Mouse (Mus musculus) CD8-positive naive resting alpha-beta T cell, adult 57 days (primary cell): ENCODE results near the gene Gm5565. TPM values are rescaled to one million over a fixed set of nuclear protein-coding genes. Genes with fewer than 3 reads are reported as not detected.

Experiments
- total RNA-seq: library from RNA; stranded (reverse); gene quantifications from one replicate; pipeline ENCODE4 v1.2.4, GENCODE M21; 2023

Gene Gm5565
- total RNA-seq, result not detected

GRCm38 (mm10) chr5:146160439-146160838, at the start of gene Gm5565:
Gene Gm5565 (minus strand): TSS chr5:146160539.

GRCm38 (mm10) chr5:146185204-146185603, 24.9 kb upstream of the Gm5565 start, which contains the start of gene 1700001J03Rik:
Gene 1700001J03Rik (minus strand): TSS chr5:146185304.

GRCm38 (mm10) chr5:146170621-146171020, 10.3 kb upstream of the Gm5565 start, which contains the start of gene Gm6309:
Gene Gm6309 (minus strand): TSS chr5:146170721.

Other genes with a start within 250 kb of the Gm5565 start
- not detected for gene Cyp3a25, start 150.9 kb downstream of the Gm5565 start, total RNA-seq
- gene Cyp3a59, start 81.3 kb downstream of the Gm5565 start, total RNA-seq, result not detected
- gene Gm6309, start 10.2 kb upstream of the Gm5565 start, total RNA-seq, result not detected
- 5.6 TPM for gene 1700001J03Rik, start 24.8 kb upstream of the Gm5565 start, total RNA-seq
- 41.7 TPM for gene Rnf6, start 61.0 kb upstream of the Gm5565 start, total RNA-seq
- 55.0 TPM for gene Cdk8, start 70.7 kb upstream of the Gm5565 start, total RNA-seq
- not detected for gene Wasf3, start 224.4 kb upstream of the Gm5565 start, total RNA-seq